Mouse (Mus musculus) intestine, embryonic 16.5 days (tissue): ENCODE results near the gene Fam57a. TPM values are rescaled to one million over a fixed set of nuclear protein-coding genes. Genes with fewer than 3 reads are reported as not detected.
A peak's percentile ranks its signal among the peaks of the same experiment; 100 is the strongest.
"Not testable (repeated sequence)": the region's sequence is repeated elsewhere in the genome, so short reads cannot be mapped to it uniquely, and the experiment has no call there.

Experiments used
- ATAC-seq: fragments of 200-750 bp; cut with Nextera tagmentation; 2 replicates; pipeline ENCODE4 v1.8.0; 2017; ENCODE audit warnings: moderate TSS enrichment, moderate library complexity
- H3K27ac ChIP-seq: fragments of 300-500 bp; sonication (generic); 2 replicates; pipeline ENCODE4 v1.5.1; 2014; ENCODE audit warnings: mild to moderate bottlenecking, low read length
- H3K27me3 ChIP-seq: fragments of 300-500 bp; sonication (generic); replicated peaks from 2 replicates; pipeline ENCODE4 v1.6.1; 2014; ENCODE audit warnings: low read length, control low read depth, mixed read lengths; ENCODE audit not compliant: control insufficient read depth, insufficient read depth
- H3K36me3 ChIP-seq: fragments of 300-500 bp; sonication (generic); 2 replicates; pipeline ENCODE4 v1.6.1; 2014; ENCODE audit warnings: low read length, control low read depth; ENCODE audit not compliant: control insufficient read depth, insufficient read depth
- H3K4me1 ChIP-seq: fragments of 300-500 bp; sonication (generic); 2 replicates; pipeline ENCODE4 v1.6.1; 2014; ENCODE audit warnings: low read length, control low read depth, mixed read lengths; ENCODE audit not compliant: control insufficient read depth, insufficient read depth
- H3K4me2 ChIP-seq: fragments of 300-500 bp; sonication (generic); 2 replicates; pipeline ENCODE4 v1.6.1; 2014; ENCODE audit warnings: low read depth, low read length, control low read depth
- H3K4me3 ChIP-seq: fragments of 300-500 bp; sonication (generic); 2 replicates; pipeline ENCODE4 v1.5.1; 2014; ENCODE audit warnings: mild to moderate bottlenecking, low read length
- H3K9ac ChIP-seq: fragments of 300-500 bp; sonication (generic); 2 replicates; pipeline ENCODE4 v1.6.1; 2014; ENCODE audit warnings: low read depth, low read length
- H3K9me3 ChIP-seq: fragments of 300-500 bp; sonication (generic); 2 replicates; pipeline ENCODE4 v1.6.1; 2016; ENCODE audit warnings: low read length, control low read depth; ENCODE audit not compliant: control insufficient read depth
- WGBS: fragments of 180-500 bp; shearing (Covaris S2); extraction: QIAGEN DNeasy Blood & Tissue Kit; methylation state at CpG from one replicate; pipeline ENCODE4 v1.1.7; 2014; 5-methylcytosine and 5-hydroxymethylcytosine counted together
- polyA plus RNA-seq: library from polyadenylated mRNA; unstranded; fragments of >200 nt; fragmentation: Nextera tagmentation; extraction: Ambion mirVana; gene quantifications from 2 replicates; pipeline ENCODE4 v1.2.1, GENCODE M21; 2015

The Fam57a gene
- polyA plus RNA-seq, 1 experiment from 2014 or later, result 104 TPM

GRCm38 (mm10) chr11:76206793-76207192 is 27.3 kb downstream of the Fam57a start:
- Histone ChIP-seq H3K4me3 (no peak overlapping the region), H3K36me3 (peaks cover 18% of the 10 kb centered on the region; the same call in 1 of the 2 replicates), H3K27ac (no peak overlapping the region), H3K27me3 (no peaks in the 10 kb centered on the region), H3K9me3 (no peaks in the 10 kb centered on the region), H3K4me2 (no peak overlapping the region), H3K9ac (no peak overlapping the region), H3K4me1 (peaks cover 11% of the 10 kb centered on the region; the same call in 1 of the 2 replicates)
- WGBS, result 85% methylated on average over 5 of the region's 5 CpGs
- no peak for ATAC-seq

GRCm38 (mm10) chr11:76210228-76210985 is 30.9 kb downstream of the Fam57a start:
- Histone ChIP-seq H3K4me1 (no peaks in the 10 kb centered on the region), H3K9me3 (no peaks in the 10 kb centered on the region), H3K4me3 (no peak overlapping the region), H3K27me3 (no peaks in the 10 kb centered on the region), H3K9ac (no peak overlapping the region), H3K4me2 (no peak overlapping the region), H3K27ac (no peak overlapping the region), H3K36me3 (peaks cover 27% of the 10 kb centered on the region)
- ATAC-seq, result no peak
- WGBS, result 78% methylated on average over 13 of the region's 13 CpGs

- peaks cover 24% of the 10 kb centered on the region for H3K36me3 ChIP-seq
- WGBS, result 91% methylated on average over 2 of the region's 6 CpGs
Observed at GRCm38 (mm10) chr11:76211595-76211994, 32.1 kb downstream of the Fam57a start.

GRCm38 (mm10) chr11:76213841-76214240 is 34.4 kb downstream of the Fam57a start:
- no peaks in the 10 kb centered on the region for H3K27me3 ChIP-seq
- no peak overlapping the region for H3K4me2 ChIP-seq
- WGBS, result 81% methylated on average over 5 of the region's 5 CpGs
- ATAC-seq, result no peak
- no peak overlapping the region for H3K4me3 ChIP-seq
- no peak overlapping the region for H3K9ac ChIP-seq
- H3K9me3 ChIP-seq, result no peaks in the 10 kb centered on the region
- H3K36me3 ChIP-seq, result peaks cover 14% of the 10 kb centered on the region
- H3K27ac ChIP-seq, result no peak overlapping the region
- H3K4me1 ChIP-seq, result peaks cover 15% of the 10 kb centered on the region

More at GRCm38 (mm10) chr11:76211595-76211994, 32.1 kb downstream of the Fam57a start:
- not testable (repeated sequence) for H3K4me3 ChIP-seq, H3K9ac ChIP-seq, H3K9me3 ChIP-seq, H3K27ac ChIP-seq, H3K27me3 ChIP-seq, ATAC-seq, H3K4me1 ChIP-seq, H3K4me2 ChIP-seq

GRCm38 (mm10) chr11:76215011-76215410 is 35.5 kb downstream of the Fam57a start:
- Histone ChIP-seq H3K4me2 (no peak overlapping the region), H3K9ac (no peak overlapping the region), H3K4me3 (no peak overlapping the region), H3K27me3 (no peaks in the 10 kb centered on the region), H3K36me3 (peaks cover 9% of the 10 kb centered on the region), H3K27ac (no peak overlapping the region), H3K4me1 (peaks cover 15% of the 10 kb centered on the region), H3K9me3 (no peaks in the 10 kb centered on the region)
- ATAC-seq, result no peak
- 77% methylated on average over 2 of the region's 2 CpGs for WGBS

- H3K36me3 ChIP-seq, result peaks cover 9% of the 10 kb centered on the region
- no peaks in the 10 kb centered on the region for H3K27me3 ChIP-seq
- peak overlapping the region; percentile 98 for H3K4me3 ChIP-seq
- ATAC-seq, result no peak
- no peak overlapping the region for H3K27ac ChIP-seq
- H3K4me1 ChIP-seq, result peaks cover 15% of the 10 kb centered on the region
- 86% methylated on average over 5 of the region's 5 CpGs for WGBS
- H3K4me2 ChIP-seq, result peak overlapping the region; percentile 74
- H3K9ac ChIP-seq, result peak overlapping the region; percentile 96; the same call in 1 of the 2 replicates
- no peaks in the 10 kb centered on the region for H3K9me3 ChIP-seq
Observed at GRCm38 (mm10) chr11:76216049-76216540, 36.6 kb downstream of the Fam57a start.

- WGBS, result 2% methylated on average over 33 of the region's 33 CpGs
Observed at GRCm38 (mm10) chr11:76216681-76217389, 37.4 kb downstream of the Fam57a start.

GRCm38 (mm10) chr11:76217390-76217800 is 37.9 kb downstream of the Fam57a start, which contains the start of the genes Dbil5 and Gemin4:
Gene Dbil5, plus strand, starts transcription at chr11:76217608.
Gene Gemin4, minus strand, starts transcription at chr11:76217664.
- peaks cover 9% of the 10 kb centered on the region for H3K36me3 ChIP-seq
- H3K9me3 ChIP-seq, result no peaks in the 10 kb centered on the region
- H3K4me3 ChIP-seq, result peak within 1 kb of the TSS; percentile 98
- peak within 1 kb of the TSS; percentile 74 for H3K4me2 ChIP-seq
- H3K4me1 ChIP-seq, result peaks cover 15% of the 10 kb centered on the region
- ATAC-seq, result peak; percentile 98
- under 1% methylated on average over 35 of the region's 35 CpGs for WGBS
- no peaks in the 10 kb centered on the region for H3K27me3 ChIP-seq
- H3K27ac ChIP-seq, result peak within 1 kb of the TSS; percentile 91
- peak within 1 kb of the TSS; percentile 96 for H3K9ac ChIP-seq

More at GRCm38 (mm10) chr11:76216681-76217389, 37.4 kb downstream of the Fam57a start:
- ATAC-seq, result peak; percentile 39
- Histone ChIP-seq H3K9ac (peak overlapping the region; percentile 96), H3K4me2 (peak overlapping the region; percentile 74), H3K9me3 (no peaks in the 10 kb centered on the region), H3K27me3 (no peaks in the 10 kb centered on the region), H3K36me3 (peaks cover 9% of the 10 kb centered on the region), H3K4me3 (peak overlapping the region; percentile 98), H3K4me1 (peaks cover 15% of the 10 kb centered on the region), H3K27ac (peak overlapping the region; percentile 91)

- Histone ChIP-seq H3K4me1 (no peaks in the 10 kb centered on the region), H3K9ac (no peak overlapping the region), H3K9me3 (no peaks in the 10 kb centered on the region), H3K4me2 (no peak overlapping the region), H3K27ac (no peak overlapping the region), H3K4me3 (no peak overlapping the region), H3K36me3 (peaks cover 3% of the 10 kb centered on the region; the same call in 1 of the 2 replicates), H3K27me3 (no peaks in the 10 kb centered on the region)
- 92% methylated on average over 5 of the region's 5 CpGs for WGBS
- ATAC-seq, result no peak
Observed at GRCm38 (mm10) chr11:76224631-76225030, 45.2 kb downstream of the Fam57a start.
